Mouse (Mus musculus) forelimb bud, embryonic 11.5 days (tissue): ENCODE measurements around the gene Artn.
A peak's percentile ranks its signal among the peaks of the same experiment; 100 is the strongest.

Experiments
- DNase-seq: peaks from one replicate; pipeline ENCODE4 v3.0.0-alpha.2; 2012; ENCODE audit warnings: low read depth, low spot score

Artn gene

DNA sequence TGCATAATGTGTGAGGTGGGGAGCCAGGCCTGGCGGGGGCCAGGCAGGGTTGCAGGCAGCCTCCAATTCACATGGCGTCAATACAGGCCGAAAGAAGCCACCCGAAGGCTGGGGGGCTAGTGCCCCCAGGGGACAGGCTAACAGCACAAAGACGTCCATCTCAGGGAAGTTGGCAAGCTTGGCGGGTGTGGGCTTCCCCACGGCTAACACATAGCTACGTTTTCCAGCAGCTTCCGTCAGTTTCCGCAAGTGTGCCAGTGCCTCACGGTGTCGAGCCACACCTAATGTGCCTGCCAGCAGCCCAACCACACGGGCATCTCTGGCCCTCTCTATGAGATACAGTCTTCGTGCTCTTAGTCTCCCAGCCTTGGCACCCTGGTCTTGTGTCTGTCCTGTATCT, 39.5 kb downstream of the Artn start:
- DNase-seq: no peak

- DNase-seq: no peak
These were observed 40.1 kb downstream of the Artn start for GRCm38 (mm10) chr4:117889471-117889870.

GRCm38 (mm10) chr4:117887920-117888319, 41.6 kb downstream of the Artn start:
- DNase-seq: no peak

DNA sequence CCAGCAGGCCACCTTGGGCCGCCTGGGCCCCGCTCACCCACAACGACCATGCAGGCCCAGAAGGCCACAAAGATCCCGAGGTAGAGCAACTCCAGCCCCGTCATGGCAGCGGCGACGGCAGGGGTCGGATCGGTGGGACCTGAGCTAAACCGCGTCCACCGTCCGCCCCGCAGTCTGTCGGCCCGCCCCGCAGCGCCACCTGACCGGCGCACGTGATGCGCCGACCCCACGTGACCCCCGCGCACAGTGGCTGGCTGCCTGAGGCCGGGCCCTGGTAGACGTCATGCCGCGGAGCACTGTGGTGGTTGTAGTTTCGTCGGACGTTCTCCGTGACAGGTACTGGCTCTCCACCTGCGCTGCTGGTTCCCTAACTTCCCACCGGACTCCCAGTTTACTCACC, 42.4 kb downstream of the Artn start, which contains the start of gene Atp6v0b:
TSS of gene Atp6v0b (minus strand) at position 201 of the 400 bp plus-strand sequence.
- DNase-seq: peak; percentile 87

- no peak for DNase-seq
These were observed 42.9 kb downstream of the Artn start for GRCm38 (mm10) chr4:117886644-117887043.

- no peak for DNase-seq
These were observed 43.6 kb downstream of the Artn start for GRCm38 (mm10) chr4:117885994-117886393.

DNA sequence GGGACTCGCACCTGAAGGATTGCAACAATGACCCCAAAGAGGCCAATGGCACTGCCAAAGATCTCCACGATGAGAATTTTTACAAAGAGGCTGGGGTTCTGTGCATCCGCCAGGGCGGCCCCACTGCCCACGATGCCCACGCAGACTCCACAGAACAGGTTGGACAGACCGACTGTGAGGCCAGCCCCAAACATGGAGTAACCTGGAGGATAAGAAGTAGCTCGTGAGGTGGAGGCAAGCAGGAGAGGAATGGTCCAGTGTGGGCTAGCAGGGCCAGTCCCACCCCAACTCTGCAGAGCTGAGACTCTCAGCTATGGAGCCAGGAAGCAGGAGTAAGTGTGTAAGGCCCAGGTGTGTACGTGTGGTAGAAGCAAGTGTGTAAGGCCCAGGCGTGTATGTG, 44.5 kb downstream of the Artn start:
- no peak for DNase-seq

DNA sequence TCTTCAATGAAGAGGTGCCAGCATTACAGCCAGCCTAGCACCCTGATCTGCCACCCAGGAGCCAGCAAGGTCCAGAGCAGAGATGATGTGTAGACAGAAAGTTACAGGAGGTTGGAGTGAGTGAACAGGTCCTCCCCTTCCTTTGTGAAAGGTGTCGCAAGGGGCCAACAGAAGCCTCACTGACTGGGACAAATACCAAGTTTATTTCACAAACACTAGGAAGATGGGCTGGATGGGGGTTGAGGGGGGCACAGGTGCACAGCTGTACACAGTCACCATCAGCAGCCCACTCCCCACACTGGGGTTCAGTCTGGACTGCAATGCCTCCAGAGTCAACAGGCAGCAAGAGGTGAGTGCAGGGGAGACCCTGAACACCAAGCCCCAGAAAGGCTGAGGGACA, 45.4 kb downstream of the Artn start:
- no peak for DNase-seq

GRCm38 (mm10) chr4:117882701-117883691, 46.6 kb downstream of the Artn start, which contains the start of gene B4galt2:
B4galt2 (minus strand) TSS chr4:117883487.
- DNase-seq: no peak

- no peak for DNase-seq
These were observed 50.9 kb downstream of the Artn start for GRCm38 (mm10) chr4:117878703-117879102.

DNA sequence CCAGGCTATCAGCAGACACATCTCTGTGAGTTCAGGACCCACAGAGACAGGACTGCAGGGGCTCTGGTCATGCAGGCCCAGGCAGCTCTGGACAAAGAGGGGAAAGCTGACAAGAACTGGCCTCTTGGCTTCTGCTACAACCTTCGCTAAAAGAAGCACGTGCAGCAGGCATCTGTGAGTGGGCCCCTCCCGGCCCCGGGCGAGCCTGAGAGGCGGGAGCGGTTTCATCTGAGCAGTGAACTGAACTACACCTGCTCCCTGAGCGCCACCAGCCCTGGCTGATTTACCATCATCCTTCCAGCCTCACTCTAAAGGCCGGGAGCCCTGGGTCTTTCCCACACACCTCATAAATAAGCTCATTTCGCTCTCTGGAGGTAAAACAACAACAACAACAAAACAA, 51.3 kb downstream of the Artn start:
- no peak for DNase-seq
